Mouse (Mus musculus): ENCODE results near the gene Sec24d. TPM values are rescaled to one million over a fixed set of nuclear protein-coding genes. Genes with fewer than 3 reads are reported as not detected.

Gene Sec24d
- polyA plus RNA-seq, 1 experiment from 2014 or later, result 66.1 TPM

- H3K4me2 ChIP-seq, result no peak overlapping the region
- H3K9ac ChIP-seq (ENCODE audit: low read depth, low read length), result no peak overlapping the region
Observed at GRCm38 (mm10) chr3:123237446-123237845, 29.8 kb upstream of the Sec24d start.

DNA sequence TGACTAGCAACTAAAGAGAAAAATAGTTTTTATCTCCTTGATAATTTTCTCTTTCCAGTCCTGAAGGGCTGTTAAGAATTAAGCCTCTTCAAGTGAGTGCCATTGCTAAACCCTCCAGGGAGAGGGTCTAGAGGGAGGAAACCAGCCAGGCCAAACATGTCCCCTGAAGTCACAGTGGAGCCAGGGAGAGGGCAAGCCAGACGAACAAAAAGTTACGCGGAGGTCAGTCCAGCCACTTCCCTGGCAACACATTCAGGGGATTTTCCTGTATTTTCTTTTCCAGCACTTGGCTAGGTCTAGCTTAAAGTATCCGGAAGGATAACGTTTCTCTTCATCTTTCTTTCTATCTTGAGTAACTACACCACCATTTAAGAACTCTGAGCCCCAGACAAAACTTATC, 22.9 kb upstream of the Sec24d start:
- H3K4me3 ChIP-seq (ENCODE audit: low read depth, low read length), result no peak overlapping the region
- no peaks in the 10 kb centered on the region for H3K27me3 ChIP-seq (ENCODE audit: control insufficient read depth, insufficient read depth, low read length)
- H3K9ac ChIP-seq (ENCODE audit: low read depth, low read length), result no peak overlapping the region
- no peak for ATAC-seq (replicated peaks; ENCODE audit: insufficient number of reproducible peaks, low FRiP score, low TSS enrichment)
- peak overlapping the region; percentile 38 for H3K27ac ChIP-seq (ENCODE audit: low read depth, low read length)
- H3K4me2 ChIP-seq, result no peak overlapping the region
- H3K36me3 ChIP-seq (ENCODE audit: control insufficient read depth, insufficient read depth, low read length), result no peaks in the 10 kb centered on the region
- WGBS (ENCODE audit: insufficient replicate concordance), result 38% methylated on average over 5 of the region's 5 CpGs
- no peaks in the 10 kb centered on the region for H3K4me1 ChIP-seq (ENCODE audit: control insufficient read depth, insufficient read depth, low read length)
- no peaks in the 10 kb centered on the region for H3K9me3 ChIP-seq (replicated peaks; ENCODE audit: control insufficient read depth, low read length)

More at GRCm38 (mm10) chr3:123237446-123237845, 29.8 kb upstream of the Sec24d start:
- ATAC-seq (replicated peaks; ENCODE audit: insufficient number of reproducible peaks, low FRiP score, low TSS enrichment), result no peak
- H3K4me3 ChIP-seq (ENCODE audit: low read depth, low read length), result no peak overlapping the region
- no peaks in the 10 kb centered on the region for H3K36me3 ChIP-seq (ENCODE audit: control insufficient read depth, insufficient read depth, low read length)
- no peak overlapping the region for H3K27ac ChIP-seq (ENCODE audit: low read depth, low read length)
- H3K9me3 ChIP-seq (replicated peaks; ENCODE audit: control insufficient read depth, low read length), result no peaks in the 10 kb centered on the region
- peaks cover 10% of the 10 kb centered on the region; the same call in 1 of the 2 replicates for H3K4me1 ChIP-seq (ENCODE audit: control insufficient read depth, insufficient read depth, low read length)
- no peaks in the 10 kb centered on the region for H3K27me3 ChIP-seq (ENCODE audit: control insufficient read depth, insufficient read depth, low read length)

GRCm38 (mm10) chr3:123245646-123246045, 21.6 kb upstream of the Sec24d start:
- H3K27ac ChIP-seq (ENCODE audit: low read depth, low read length), result no peak overlapping the region
- 66% methylated on average over 4 of the region's 4 CpGs for WGBS (ENCODE audit: insufficient replicate concordance)
- H3K9ac ChIP-seq (ENCODE audit: low read depth, low read length), result no peak overlapping the region
- no peak for ATAC-seq (replicated peaks; ENCODE audit: insufficient number of reproducible peaks, low FRiP score, low TSS enrichment)
- H3K27me3 ChIP-seq (ENCODE audit: control insufficient read depth, insufficient read depth, low read length), result no peaks in the 10 kb centered on the region
- no peak overlapping the region for H3K4me2 ChIP-seq
- no peaks in the 10 kb centered on the region for H3K4me1 ChIP-seq (ENCODE audit: control insufficient read depth, insufficient read depth, low read length)
- H3K9me3 ChIP-seq (replicated peaks; ENCODE audit: control insufficient read depth, low read length), result no peaks in the 10 kb centered on the region
- H3K4me3 ChIP-seq (ENCODE audit: low read depth, low read length), result no peak overlapping the region
- H3K36me3 ChIP-seq (ENCODE audit: control insufficient read depth, insufficient read depth, low read length), result no peaks in the 10 kb centered on the region

GRCm38 (mm10) chr3:123256181-123257101, 10.8 kb upstream of the Sec24d start:
- Histone ChIP-seq H3K9ac (ENCODE audit: low read depth, low read length) (no peak overlapping the region), H3K4me1 (ENCODE audit: control insufficient read depth, insufficient read depth, low read length) (0 out of 2 replicates have a peak, but pooled peaks cover 4% of the 10 kb centered on the region), H3K4me3 (ENCODE audit: low read depth, low read length) (no peak overlapping the region), H3K36me3 (ENCODE audit: control insufficient read depth, insufficient read depth, low read length) (no peaks in the 10 kb centered on the region), H3K4me2 (no peak overlapping the region), H3K27ac (ENCODE audit: low read depth, low read length) (no peak overlapping the region), H3K27me3 (ENCODE audit: control insufficient read depth, insufficient read depth, low read length) (no peaks in the 10 kb centered on the region), H3K9me3 (replicated peaks; ENCODE audit: control insufficient read depth, low read length) (no peaks in the 10 kb centered on the region)
- ATAC-seq (replicated peaks; ENCODE audit: insufficient number of reproducible peaks, low FRiP score, low TSS enrichment), result no peak
- WGBS (ENCODE audit: insufficient replicate concordance), result 60% methylated on average over 11 of the region's 11 CpGs

- H3K27me3 ChIP-seq (ENCODE audit: control insufficient read depth, insufficient read depth, low read length), result no peaks in the 10 kb centered on the region
- 0 out of 2 replicates have a peak, but pooled peaks cover 4% of the 10 kb centered on the region for H3K4me1 ChIP-seq (ENCODE audit: control insufficient read depth, insufficient read depth, low read length)
- ATAC-seq (replicated peaks; ENCODE audit: insufficient number of reproducible peaks, low FRiP score, low TSS enrichment), result no peak
- no peak overlapping the region for H3K27ac ChIP-seq (ENCODE audit: low read depth, low read length)
- 63% methylated on average over 4 of the region's 4 CpGs for WGBS (ENCODE audit: insufficient replicate concordance)
- no peaks in the 10 kb centered on the region for H3K9me3 ChIP-seq (replicated peaks; ENCODE audit: control insufficient read depth, low read length)
- no peak overlapping the region for H3K9ac ChIP-seq (ENCODE audit: low read depth, low read length)
- no peak overlapping the region for H3K4me3 ChIP-seq (ENCODE audit: low read depth, low read length)
- H3K4me2 ChIP-seq, result no peak overlapping the region
- H3K36me3 ChIP-seq (ENCODE audit: control insufficient read depth, insufficient read depth, low read length), result no peaks in the 10 kb centered on the region
Observed at GRCm38 (mm10) chr3:123258709-123259108, 8.5 kb upstream of the Sec24d start.

GRCm38 (mm10) chr3:123264706-123265105, 2.5 kb upstream of the Sec24d start:
- Histone ChIP-seq H3K4me1 (ENCODE audit: control insufficient read depth, insufficient read depth, low read length) (peaks cover 8% of the 10 kb centered on the region), H3K4me2 (peak overlapping the region; percentile 35), H3K36me3 (ENCODE audit: control insufficient read depth, insufficient read depth, low read length) (no peaks in the 10 kb centered on the region), H3K9me3 (replicated peaks; ENCODE audit: control insufficient read depth, low read length) (no peaks in the 10 kb centered on the region), H3K9ac (ENCODE audit: low read depth, low read length) (no peak overlapping the region; the same call in 1 of the 2 replicates), H3K27me3 (ENCODE audit: control insufficient read depth, insufficient read depth, low read length) (no peaks in the 10 kb centered on the region), H3K27ac (ENCODE audit: low read depth, low read length) (no peak overlapping the region), H3K4me3 (ENCODE audit: low read depth, low read length) (peak overlapping the region; percentile 26)
- no peak for ATAC-seq (replicated peaks; ENCODE audit: insufficient number of reproducible peaks, low FRiP score, low TSS enrichment)
- WGBS (ENCODE audit: insufficient replicate concordance), result 39% methylated on average over 6 of the region's 6 CpGs

DNA sequence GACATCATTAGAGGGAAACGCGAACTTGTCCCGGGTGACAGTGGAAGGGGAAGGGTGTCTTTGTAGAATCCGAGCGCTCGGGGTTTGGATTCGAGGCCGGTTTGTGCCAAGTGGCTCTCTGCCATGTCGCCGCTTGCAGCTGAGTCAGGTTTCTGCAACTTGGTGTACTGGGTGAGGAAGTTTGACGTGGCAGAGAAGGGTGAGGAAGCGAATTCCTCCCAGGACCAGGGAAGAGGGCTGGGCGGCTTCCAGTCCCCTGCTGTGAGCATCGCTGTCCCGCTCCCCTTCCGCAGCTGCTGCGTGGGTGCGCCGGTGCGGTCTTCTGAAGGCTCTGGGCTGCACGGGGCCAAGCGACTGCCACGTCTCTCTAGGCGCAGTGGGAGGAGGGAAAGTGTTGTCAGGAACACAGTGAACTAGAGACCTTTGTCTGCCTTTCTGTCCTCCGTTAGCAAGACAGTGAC, 516 bp downstream of the Sec24d start:
- under 1% methylated on average over 25 of the region's 25 CpGs for WGBS (ENCODE audit: insufficient replicate concordance)
- H3K4me3 ChIP-seq (ENCODE audit: low read depth, low read length), result peak overlapping the region; percentile 80
- peaks cover 20% of the 10 kb centered on the region for H3K36me3 ChIP-seq (ENCODE audit: control insufficient read depth, insufficient read depth, low read length)
- peak overlapping the region; percentile 73 for H3K4me2 ChIP-seq
- peaks cover 8% of the 10 kb centered on the region for H3K4me1 ChIP-seq (ENCODE audit: control insufficient read depth, insufficient read depth, low read length)
- H3K9ac ChIP-seq (ENCODE audit: low read depth, low read length), result peak overlapping the region; percentile 85
- H3K27me3 ChIP-seq (ENCODE audit: control insufficient read depth, insufficient read depth, low read length), result no peaks in the 10 kb centered on the region
- H3K27ac ChIP-seq (ENCODE audit: low read depth, low read length), result peak overlapping the region; percentile 72
- no peaks in the 10 kb centered on the region for H3K9me3 ChIP-seq (replicated peaks; ENCODE audit: control insufficient read depth, low read length)
- peak; percentile 63 for ATAC-seq (replicated peaks; ENCODE audit: insufficient number of reproducible peaks, low FRiP score, low TSS enrichment)

DNA sequence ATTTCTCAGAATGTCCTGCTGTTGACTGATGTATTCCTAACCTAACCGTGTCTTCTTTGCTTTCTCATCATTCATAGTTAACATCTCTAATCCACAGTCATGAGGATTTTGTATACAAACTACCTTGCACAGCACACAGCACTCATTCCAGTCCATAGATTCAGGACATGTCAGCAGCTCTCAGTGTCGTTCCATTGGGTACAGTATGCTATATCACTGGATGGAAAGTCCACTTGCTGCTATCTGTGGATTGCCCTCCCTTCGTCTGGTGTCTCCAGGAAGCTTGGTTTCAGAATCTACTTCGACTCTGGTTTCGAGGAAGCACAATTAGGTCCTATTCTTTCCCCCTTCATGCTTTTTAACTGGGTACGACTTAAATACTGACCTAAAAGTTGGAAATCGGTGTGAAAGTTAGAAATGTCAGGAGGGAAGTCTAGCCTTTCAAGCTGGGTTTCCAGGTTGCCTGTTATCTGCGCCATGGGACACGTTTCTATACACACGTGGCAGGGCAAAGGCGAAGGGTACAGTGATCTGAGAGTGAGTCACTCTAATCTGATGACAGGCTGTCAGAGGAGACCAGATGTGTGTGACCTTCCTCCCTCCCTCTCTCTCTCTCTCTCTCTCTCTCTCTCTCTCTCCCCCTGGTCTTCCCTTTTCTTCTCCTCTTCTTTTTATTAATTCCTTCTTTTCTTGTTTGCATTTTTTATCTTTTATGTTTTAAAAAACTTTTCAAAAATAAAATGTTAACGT, 15.8 kb downstream of the Sec24d start:
- WGBS (ENCODE audit: insufficient replicate concordance), result 56% methylated on average over 12 of the region's 12 CpGs
- no peak overlapping the region for H3K9ac ChIP-seq (ENCODE audit: low read depth, low read length)
- ATAC-seq (replicated peaks; ENCODE audit: insufficient number of reproducible peaks, low FRiP score, low TSS enrichment), result no peak
- H3K9me3 ChIP-seq (replicated peaks; ENCODE audit: control insufficient read depth, low read length), result no peaks in the 10 kb centered on the region
- H3K4me1 ChIP-seq (ENCODE audit: control insufficient read depth, insufficient read depth, low read length), result 0 out of 2 replicates have a peak, but pooled peaks cover 3% of the 10 kb centered on the region
- no peak overlapping the region for H3K4me2 ChIP-seq
- no peaks in the 10 kb centered on the region for H3K27me3 ChIP-seq (ENCODE audit: control insufficient read depth, insufficient read depth, low read length)
- no peak overlapping the region for H3K4me3 ChIP-seq (ENCODE audit: low read depth, low read length)
- H3K27ac ChIP-seq (ENCODE audit: low read depth, low read length), result 0 out of 2 replicates have a peak overlapping the region, but pooled peaks have one; percentile 43
- peaks cover 25% of the 10 kb centered on the region for H3K36me3 ChIP-seq (ENCODE audit: control insufficient read depth, insufficient read depth, low read length)
